Mouse (Mus musculus): ENCODE results near the gene Fam89b. TPM values are rescaled to one million over a fixed set of nuclear protein-coding genes. Genes with fewer than 3 reads are reported as not detected.
A peak's percentile ranks its signal among the peaks of the same experiment; 100 is the strongest.

The Fam89b gene
- polyA plus RNA-seq, 1 experiment from 2014 or later = 108 TPM

DNA sequence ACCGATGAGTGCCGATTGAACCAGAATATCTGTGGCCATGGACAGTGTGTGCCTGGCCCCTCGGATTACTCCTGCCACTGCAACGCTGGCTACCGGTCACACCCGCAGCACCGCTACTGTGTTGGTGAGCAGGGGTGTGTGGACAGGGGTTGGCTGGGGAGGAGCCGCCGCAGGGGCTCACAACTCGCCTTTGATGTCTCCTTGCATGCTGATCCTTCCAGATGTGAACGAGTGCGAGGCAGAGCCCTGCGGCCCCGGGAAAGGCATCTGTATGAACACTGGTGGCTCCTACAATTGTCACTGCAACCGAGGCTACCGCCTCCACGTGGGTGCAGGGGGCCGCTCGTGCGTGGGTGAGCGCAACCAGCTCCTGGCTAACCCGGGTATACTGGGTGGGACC, 21.5 kb upstream of the Fam89b start:
- Histone ChIP-seq H3K36me3 (peaks cover 28% of the 10 kb centered on the region), H3K4me1 (peaks cover 15% of the 10 kb centered on the region), H3K27ac (no peak overlapping the region), H3K9ac (no peak overlapping the region), H3K4me2 (no peak overlapping the region), H3K27me3 (peaks cover 41% of the 10 kb centered on the region), H3K9me3 (no peaks in the 10 kb centered on the region), H3K4me3 (no peak overlapping the region)
- WGBS = 23% methylated on average over 22 of the region's 22 CpGs
- ATAC-seq (ENCODE audit: borderline replicate concordance, extremely low read depth, low FRiP score, low TSS enrichment) = no peak

DNA sequence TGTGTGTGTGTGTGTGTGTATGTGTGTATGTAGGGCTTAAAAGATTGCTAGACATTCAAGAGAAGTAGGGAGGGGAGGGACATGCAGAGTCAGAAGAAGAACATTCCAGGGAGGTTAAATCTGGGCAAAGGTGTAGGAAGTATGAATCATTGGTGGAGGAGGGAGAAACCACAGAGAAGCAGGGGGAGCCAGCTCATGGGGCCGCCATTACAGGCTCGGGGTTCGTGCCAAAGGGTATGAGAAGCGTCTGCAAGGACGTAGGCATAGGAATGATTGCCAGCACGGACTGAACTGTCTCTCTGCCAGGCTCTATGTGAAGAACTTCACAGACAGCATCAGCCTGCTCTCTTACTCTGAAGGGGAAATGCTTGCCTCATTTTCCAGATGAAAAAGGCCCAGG, 20.0 kb upstream of the Fam89b start:
- Histone ChIP-seq H3K9me3 (no peaks in the 10 kb centered on the region), H3K36me3 (peaks cover 23% of the 10 kb centered on the region), H3K4me2 (no peak overlapping the region), H3K27me3 (peaks cover 43% of the 10 kb centered on the region), H3K9ac (no peak overlapping the region), H3K27ac (no peak overlapping the region), H3K4me1 (peaks cover 23% of the 10 kb centered on the region), H3K4me3 (no peak overlapping the region)
- no peak for ATAC-seq (ENCODE audit: borderline replicate concordance, extremely low read depth, low FRiP score, low TSS enrichment)
- 74% methylated on average over 6 of the region's 6 CpGs for WGBS

DNA sequence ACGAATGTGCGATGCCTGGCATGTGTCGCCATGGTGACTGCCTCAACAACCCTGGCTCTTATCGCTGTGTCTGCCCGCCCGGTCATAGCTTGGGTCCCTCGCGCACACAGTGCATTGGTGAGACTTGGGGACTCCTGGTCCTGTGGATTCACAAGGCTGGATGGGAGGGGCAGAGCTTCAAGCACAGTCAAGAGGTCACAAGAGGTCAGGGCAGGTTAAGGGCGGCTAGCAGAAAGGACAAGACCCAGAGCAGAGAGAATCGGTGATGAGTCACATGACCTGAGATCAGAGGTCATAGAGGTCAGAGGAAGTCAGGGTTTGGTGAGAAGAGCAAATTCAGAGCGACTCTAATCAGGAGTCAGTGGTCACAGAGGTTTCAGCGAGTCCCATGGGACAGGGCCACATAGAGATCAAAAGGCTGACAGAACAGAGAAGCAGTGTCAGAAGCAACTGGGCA, 17.5 kb upstream of the Fam89b start:
- Histone ChIP-seq H3K36me3 (peaks cover 18% of the 10 kb centered on the region; the same call in 1 of the 2 replicates), H3K4me1 (peaks cover 39% of the 10 kb centered on the region), H3K27ac (no peak overlapping the region), H3K4me3 (no peak overlapping the region), H3K27me3 (peaks cover 40% of the 10 kb centered on the region), H3K4me2 (no peak overlapping the region), H3K9me3 (no peaks in the 10 kb centered on the region), H3K9ac (no peak overlapping the region)
- 35% methylated on average over 12 of the region's 12 CpGs for WGBS
- no peak for ATAC-seq (ENCODE audit: borderline replicate concordance, extremely low read depth, low FRiP score, low TSS enrichment)

DNA sequence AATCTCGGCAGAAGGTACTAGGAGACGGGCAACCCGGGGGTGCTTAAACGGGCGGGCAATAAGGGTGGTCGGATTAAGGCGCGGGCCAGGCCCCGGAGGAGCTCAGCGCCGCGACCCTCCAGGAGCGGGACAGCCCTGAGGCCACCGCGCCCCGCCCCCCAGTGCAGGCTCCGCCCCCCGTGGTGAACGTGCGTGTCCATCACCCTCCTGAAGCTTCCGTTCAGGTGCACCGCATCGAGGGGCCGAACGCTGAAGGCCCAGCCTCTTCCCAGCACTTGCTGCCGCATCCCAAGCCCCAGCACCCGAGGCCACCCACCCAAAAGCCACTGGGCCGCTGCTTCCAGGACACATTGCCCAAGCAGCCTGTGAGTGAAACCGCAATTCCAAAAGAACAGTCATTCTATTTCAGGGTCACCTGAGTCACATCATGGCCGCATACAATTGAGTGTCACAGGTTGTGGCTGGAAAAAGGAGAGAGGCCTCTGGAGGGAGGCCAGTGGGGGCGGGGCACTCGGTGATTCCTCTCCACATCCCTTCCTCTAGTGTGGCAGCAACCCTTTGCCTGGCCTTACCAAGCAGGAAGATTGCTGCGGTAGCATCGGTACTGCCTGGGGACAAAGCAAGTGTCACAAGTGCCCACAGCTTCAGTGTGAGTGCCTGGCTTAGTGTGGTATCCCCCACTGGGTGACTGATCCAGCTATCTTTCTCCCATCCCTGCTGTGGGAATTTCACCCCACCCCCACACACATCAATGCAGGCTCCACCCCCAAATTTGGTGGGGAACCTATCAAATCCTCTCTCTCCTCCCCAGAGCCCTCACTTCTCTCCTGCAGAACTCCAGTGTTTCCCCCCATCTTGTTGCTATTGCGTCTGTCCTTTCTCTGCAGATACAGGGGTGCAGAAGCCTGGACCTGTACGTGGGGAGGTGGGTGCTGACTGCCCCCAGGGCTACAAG, 16.6 kb upstream of the Fam89b start:
- Histone ChIP-seq H3K4me2 (peak overlapping the region; percentile 54), H3K4me1 (peaks cover 37% of the 10 kb centered on the region), H3K36me3 (peaks cover 16% of the 10 kb centered on the region; the same call in 1 of the 2 replicates), H3K27ac (no peak overlapping the region), H3K9ac (peak overlapping the region; percentile 15; the same call in 1 of the 2 replicates), H3K9me3 (no peaks in the 10 kb centered on the region), H3K27me3 (peaks cover 31% of the 10 kb centered on the region), H3K4me3 (peak overlapping the region; percentile 19)
- WGBS = 9% methylated on average over 36 of the region's 36 CpGs
- no peak for ATAC-seq (ENCODE audit: borderline replicate concordance, extremely low read depth, low FRiP score, low TSS enrichment)

DNA sequence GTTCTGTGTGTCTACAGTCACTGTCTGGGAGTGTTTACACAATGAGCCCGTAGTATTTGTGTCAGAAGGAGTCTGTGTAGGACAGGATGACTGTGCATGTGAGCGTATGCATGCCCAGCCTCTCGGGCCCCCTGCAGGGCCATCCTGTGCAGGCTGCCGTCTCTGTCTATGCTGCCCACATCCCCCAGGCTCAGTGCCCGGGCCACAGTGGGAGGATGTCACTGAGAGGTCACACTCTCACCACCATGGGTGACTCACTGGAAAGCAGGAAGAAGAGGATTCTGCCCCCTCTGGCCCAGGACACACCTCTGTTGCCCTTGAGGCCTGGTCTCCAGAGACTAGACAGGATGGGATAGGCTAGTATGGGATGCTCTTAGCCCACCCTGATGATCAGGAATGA, 14.1 kb upstream of the Fam89b start:
- Histone ChIP-seq H3K27me3 (peaks cover 15% of the 10 kb centered on the region; the same call in 1 of the 2 replicates), H3K4me2 (peak overlapping the region; percentile 92), H3K9ac (0 out of 2 replicates have a peak overlapping the region, but pooled peaks have one; percentile 3), H3K4me1 (peaks cover 56% of the 10 kb centered on the region), H3K36me3 (peaks cover 7% of the 10 kb centered on the region; the same call in 1 of the 2 replicates), H3K27ac (0 out of 2 replicates have a peak overlapping the region, but pooled peaks have one; percentile 21), H3K9me3 (no peaks in the 10 kb centered on the region), H3K4me3 (peak overlapping the region; percentile 71)
- 35% methylated on average over 5 of the region's 5 CpGs for WGBS
- no peak for ATAC-seq (ENCODE audit: borderline replicate concordance, extremely low read depth, low FRiP score, low TSS enrichment)

DNA sequence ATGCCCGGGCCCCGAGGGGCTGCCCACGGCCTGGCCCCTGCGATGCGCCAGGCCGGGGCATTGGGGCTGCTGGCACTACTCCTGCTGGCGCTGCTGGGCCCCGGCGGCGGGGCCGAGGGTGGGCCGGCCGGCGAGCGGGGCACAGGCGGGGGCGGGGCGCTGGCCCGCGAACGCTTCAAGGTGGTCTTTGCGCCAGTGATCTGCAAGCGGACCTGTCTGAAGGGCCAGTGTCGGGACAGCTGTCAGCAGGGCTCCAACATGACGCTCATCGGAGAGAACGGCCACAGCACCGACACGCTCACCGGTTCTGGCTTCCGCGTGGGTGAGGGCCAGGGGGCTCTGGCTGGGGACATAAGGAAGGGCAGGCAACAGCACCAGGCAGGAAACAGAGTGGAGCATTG, 12.8 kb upstream of the Fam89b start:
- H3K4me3 ChIP-seq = peak overlapping the region; percentile 71
- WGBS = under 1% methylated on average over 32 of the region's 32 CpGs

DNA sequence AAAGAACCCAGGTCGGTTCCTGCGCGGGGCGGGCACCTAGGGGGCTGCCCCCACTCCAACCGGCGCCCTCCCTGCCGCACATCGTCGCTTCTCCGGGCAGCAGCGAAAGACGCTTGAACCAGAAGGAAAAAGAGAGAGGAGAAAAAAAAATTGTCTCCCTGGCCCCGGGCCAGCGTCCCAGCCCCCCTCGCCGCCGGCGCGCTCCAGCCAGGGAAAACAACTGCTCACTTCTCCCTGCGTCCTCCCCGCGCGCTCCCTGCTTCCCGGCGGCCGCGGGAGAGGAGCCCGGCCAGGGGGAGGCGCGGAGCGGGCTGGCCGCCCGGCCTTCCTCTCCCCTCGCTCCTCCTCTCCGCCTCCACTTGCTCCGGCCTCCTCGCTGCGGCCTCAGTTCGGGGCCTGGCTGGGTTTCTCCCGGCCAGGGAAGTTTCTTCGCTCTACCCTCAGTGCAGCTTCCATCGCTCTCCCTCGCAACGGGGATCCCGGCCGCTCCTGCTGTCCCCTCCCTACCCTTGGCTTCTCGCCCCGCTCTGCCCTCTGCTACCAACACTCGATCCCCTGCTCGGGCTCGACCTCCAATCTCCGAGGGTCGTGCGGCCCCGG, 12.3 kb upstream of the Fam89b start:
- Histone ChIP-seq H3K4me2 (peak overlapping the region; percentile 92), H3K9ac (peak overlapping the region; percentile 85), H3K27me3 (peaks cover 12% of the 10 kb centered on the region; the same call in 1 of the 2 replicates), H3K4me1 (peaks cover 56% of the 10 kb centered on the region), H3K36me3 (no peaks in the 10 kb centered on the region), H3K4me3 (peak overlapping the region; percentile 71), H3K27ac (peak overlapping the region; percentile 99), H3K9me3 (no peaks in the 10 kb centered on the region)
- under 1% methylated on average over 47 of the region's 55 CpGs for WGBS
- peak; percentile 68 for ATAC-seq (ENCODE audit: borderline replicate concordance, extremely low read depth, low FRiP score, low TSS enrichment)

More for the DNA sequence above, 12.8 kb upstream of the Fam89b start:
- peak overlapping the region; percentile 99 for H3K27ac ChIP-seq
- peaks cover 12% of the 10 kb centered on the region; the same call in 1 of the 2 replicates for H3K27me3 ChIP-seq
- peak overlapping the region; percentile 92 for H3K4me2 ChIP-seq
- H3K36me3 ChIP-seq = no peaks in the 10 kb centered on the region
- peaks cover 56% of the 10 kb centered on the region for H3K4me1 ChIP-seq
- no peaks in the 10 kb centered on the region for H3K9me3 ChIP-seq
- H3K9ac ChIP-seq = peak overlapping the region; percentile 85
- ATAC-seq (ENCODE audit: borderline replicate concordance, extremely low read depth, low FRiP score, low TSS enrichment) = peak; percentile 16; the same call in 1 of the 2 replicates

DNA sequence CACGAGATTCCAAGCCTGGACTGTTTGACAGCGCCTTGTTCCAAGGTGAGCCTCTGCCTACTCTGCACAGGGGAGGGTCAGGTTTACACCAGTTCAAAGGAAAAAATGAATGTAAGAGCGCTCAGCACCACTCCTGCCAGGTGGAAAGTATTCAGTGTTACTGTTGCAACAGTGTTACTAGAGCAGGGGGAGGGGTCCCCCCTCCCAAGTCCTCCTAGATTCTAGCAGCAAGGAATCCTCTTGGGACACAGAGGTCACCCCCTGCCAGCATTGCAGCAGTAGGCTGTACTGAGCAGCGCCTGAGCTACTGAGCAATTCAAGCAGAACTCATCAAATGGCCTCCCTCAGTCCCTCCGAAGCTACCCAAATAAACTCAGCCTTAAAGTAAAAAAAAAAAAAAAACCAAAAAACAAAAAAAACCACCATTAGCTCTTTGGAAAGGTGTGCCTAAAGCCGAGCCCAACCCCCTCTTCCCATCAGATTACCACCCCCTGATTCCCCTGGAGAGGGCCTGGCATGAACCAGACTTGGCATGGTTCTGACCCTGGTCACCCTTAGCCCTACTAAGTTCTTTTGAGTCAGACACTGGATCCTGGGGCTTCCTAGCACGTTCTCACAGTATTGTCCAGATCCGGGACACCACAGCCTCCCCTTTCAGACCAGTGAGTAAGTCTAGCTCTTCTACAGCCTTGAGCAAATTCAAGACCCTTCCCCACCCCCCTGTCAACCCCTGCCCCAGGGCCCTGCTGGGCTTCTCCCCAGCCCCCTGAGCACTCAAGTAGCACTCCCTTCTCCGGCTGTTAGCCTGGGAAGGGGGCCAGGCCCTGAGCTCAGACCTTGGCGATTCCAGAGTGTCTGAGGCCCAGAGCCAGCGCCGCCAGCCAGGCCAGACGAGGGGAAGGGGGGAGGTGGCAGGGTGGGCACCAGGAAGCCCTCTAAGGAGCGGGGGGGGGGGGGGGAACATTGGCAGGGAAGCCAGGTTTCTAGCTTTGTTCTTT, 11.2 kb upstream of the Fam89b start, which contains the start of gene Ltbp3:
TSS of gene Ltbp3 (plus strand) at position 585 of the 998 bp plus-strand sequence.
- 14% methylated on average over 13 of the region's 14 CpGs for WGBS
- Histone ChIP-seq H3K36me3 (no peaks in the 10 kb centered on the region), H3K27me3 (peaks cover 7% of the 10 kb centered on the region), H3K4me3 (peak within 1 kb of the TSS; percentile 71), H3K9ac (peak within 1 kb of the TSS; percentile 85), H3K9me3 (no peaks in the 10 kb centered on the region), H3K4me2 (peak within 1 kb of the TSS; percentile 92), H3K4me1 (peaks cover 46% of the 10 kb centered on the region), H3K27ac (peak within 1 kb of the TSS; percentile 99)
- ATAC-seq (ENCODE audit: borderline replicate concordance, extremely low read depth, low FRiP score, low TSS enrichment) = peak; percentile 85

DNA sequence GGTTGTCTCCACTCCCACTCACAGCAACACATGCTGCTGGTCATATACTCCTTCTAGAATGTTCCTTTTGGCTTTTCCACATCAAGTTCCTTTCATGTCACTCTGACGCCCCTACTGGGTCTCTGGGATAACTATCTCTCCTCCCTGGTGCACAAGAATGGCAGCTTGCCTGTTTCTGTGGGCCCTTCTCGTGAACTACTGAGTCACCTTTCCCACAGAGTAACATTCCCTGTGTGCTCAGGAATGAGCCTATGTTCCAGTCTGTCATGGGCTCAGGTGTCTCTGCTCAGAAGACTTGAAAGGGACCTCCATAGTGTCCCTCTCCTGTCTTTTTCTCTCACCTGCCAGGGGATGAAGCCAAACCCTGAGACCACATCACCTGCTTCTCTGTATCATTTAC, 10.0 kb upstream of the Fam89b start:
- Histone ChIP-seq H3K4me1 (peaks cover 42% of the 10 kb centered on the region), H3K27me3 (peaks cover 5% of the 10 kb centered on the region; the same call in 1 of the 2 replicates), H3K9ac (no peak overlapping the region), H3K4me2 (no peak overlapping the region), H3K4me3 (no peak overlapping the region), H3K36me3 (no peaks in the 10 kb centered on the region), H3K27ac (peak overlapping the region; percentile 99; the same call in 1 of the 2 replicates), H3K9me3 (no peaks in the 10 kb centered on the region)
- WGBS = 41% methylated on average over 2 of the region's 2 CpGs
- no peak for ATAC-seq (ENCODE audit: borderline replicate concordance, extremely low read depth, low FRiP score, low TSS enrichment)

DNA sequence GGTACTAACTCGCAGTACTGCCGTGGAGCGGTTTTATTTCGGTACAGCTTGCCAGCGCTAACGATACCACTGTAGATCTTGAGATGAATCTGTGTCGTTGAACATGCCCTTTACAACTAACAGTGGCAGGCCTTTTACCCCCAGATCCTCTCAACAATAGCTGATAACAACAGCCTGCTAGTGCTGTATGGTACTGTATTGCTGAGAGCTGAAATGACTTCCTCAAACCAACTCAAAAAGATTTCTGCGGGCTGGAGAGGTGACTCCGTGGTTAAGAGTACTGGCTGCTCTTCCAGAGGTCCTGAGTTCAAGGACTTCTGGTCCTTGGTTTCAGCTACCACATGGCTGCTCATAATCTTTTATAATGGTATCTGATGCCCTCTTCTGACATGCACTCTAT, 4.9 kb upstream of the Fam89b start:
- no peak overlapping the region for H3K9ac ChIP-seq

More for the DNA sequence above, 4.9 kb upstream of the Fam89b start:
- no peak for ATAC-seq (ENCODE audit: borderline replicate concordance, extremely low read depth, low FRiP score, low TSS enrichment)
- Histone ChIP-seq H3K27ac (no peak overlapping the region), H3K4me1 (peaks cover 27% of the 10 kb centered on the region), H3K4me3 (no peak overlapping the region), H3K9me3 (no peaks in the 10 kb centered on the region), H3K4me2 (no peak overlapping the region), H3K27me3 (peaks cover 5% of the 10 kb centered on the region; the same call in 1 of the 2 replicates), H3K36me3 (0 out of 2 replicates have a peak, but pooled peaks cover 3% of the 10 kb centered on the region)
- 73% methylated on average over 9 of the region's 9 CpGs for WGBS
